Mouse (Mus musculus): ENCODE measurements around the gene Map2k4.

DNA sequence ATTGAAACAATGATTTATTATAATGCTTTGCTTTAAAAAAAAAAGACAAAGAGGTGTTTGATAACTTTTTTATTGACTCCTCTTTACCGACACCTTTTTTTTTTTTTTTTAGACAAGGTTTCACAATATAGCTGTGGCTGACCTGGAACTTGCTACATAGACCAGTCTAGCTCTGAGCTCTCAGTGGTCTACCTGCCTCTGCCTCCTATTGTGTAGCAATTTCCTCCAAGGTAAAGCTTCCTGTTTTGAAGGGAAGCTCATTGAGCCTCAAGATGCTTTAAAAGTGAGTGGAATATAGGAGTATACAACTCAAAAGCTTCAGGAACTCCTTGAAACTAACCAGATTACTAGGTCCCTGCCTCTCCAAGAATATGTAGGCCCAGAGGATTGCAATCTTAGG, 7.8 kb upstream of the Map2k4 start:
- no peak for TF ChIP-seq FLI1 (IDR thresholded peaks at IDR 0.05; ENCODE audit: low read length)
- TF ChIP-seq GATA1 (IDR thresholded peaks at IDR 0.05; ENCODE audit: borderline replicate concordance, low read length): no peak

Data from megakaryocyte, embryonic 14.5 days (primary cell).